Mouse (Mus musculus): ENCODE measurements around the gene Zzef1. TPM values are rescaled to one million over a fixed set of nuclear protein-coding genes. Genes with fewer than 3 reads are reported as not detected.

Zzef1 gene
- polyA plus RNA-seq, 1 experiment: 17.9 TPM

DNA sequence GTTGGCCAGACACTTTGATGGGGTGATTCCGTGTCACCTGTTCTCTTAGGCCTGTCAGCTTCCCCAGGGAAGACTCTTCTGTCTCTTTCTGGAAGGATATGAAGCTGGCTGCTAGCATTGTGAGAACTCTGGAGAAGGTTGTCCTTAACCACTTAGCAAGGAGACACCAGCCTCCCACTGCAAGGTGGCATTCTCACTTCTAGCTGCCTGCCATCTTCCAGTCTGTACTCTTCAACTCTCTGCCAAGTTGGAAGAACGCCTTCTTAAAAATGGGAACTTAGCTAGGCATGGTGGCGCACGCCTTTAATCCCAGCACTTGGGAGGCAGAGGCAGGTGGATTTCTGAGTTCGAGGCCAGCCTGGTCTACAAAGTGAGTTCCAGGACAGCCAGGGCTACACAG lies 17.7 kb downstream of the Zzef1 start:
- Histone ChIP-seq H3K4me1 (ENCODE audit: control insufficient read depth, insufficient read depth, low read length) (no peaks in the 10 kb centered on the region), H3K4me3 (replicated peaks; ENCODE audit: control insufficient read depth, low read depth, low read length) (no peak overlapping the region), H3K27ac (ENCODE audit: control insufficient read depth, insufficient read depth, low read depth, low read length, poor library complexity) (no peak overlapping the region)
- no peak for TF ChIP-seq CTCF (IDR thresholded peaks at IDR 0.05; ENCODE audit: control insufficient read depth, insufficient read depth, low read length)
- 88% methylated on average over 5 of the region's 5 CpGs for WGBS

DNA sequence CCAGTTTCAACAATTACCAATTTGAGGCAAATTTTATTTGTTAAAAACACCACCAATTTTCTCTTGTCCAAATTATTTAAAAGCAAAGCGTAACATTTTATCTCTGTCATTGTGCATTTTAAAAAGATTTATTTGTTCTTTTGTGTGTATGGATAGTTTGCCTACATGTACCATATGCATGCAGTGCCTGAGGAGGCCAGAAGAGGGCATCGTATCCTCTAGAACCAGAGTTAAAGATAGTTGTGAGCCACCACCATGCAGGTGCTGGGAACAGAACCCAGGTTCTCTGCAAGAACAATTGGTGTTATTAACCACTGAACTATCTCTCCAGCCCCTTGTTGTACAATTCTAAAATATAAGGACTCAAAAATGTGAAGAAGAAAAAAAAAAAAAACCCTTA lies 18.2 kb downstream of the Zzef1 start:
- WGBS: 82% methylated on average over 2 of the region's 2 CpGs
- TF ChIP-seq CTCF (IDR thresholded peaks at IDR 0.05; ENCODE audit: control insufficient read depth, insufficient read depth, low read length) (peak; percentile 13; the same call in 1 of the 2 replicates), POLR2A (IDR thresholded peaks at IDR 0.05; ENCODE audit: borderline replicate concordance, control insufficient read depth, low read depth, low read length) (no peak)
- Histone ChIP-seq H3K4me3 (replicated peaks; ENCODE audit: control insufficient read depth, low read depth, low read length) (no peak overlapping the region), H3K27ac (ENCODE audit: control insufficient read depth, insufficient read depth, low read depth, low read length, poor library complexity) (no peak overlapping the region), H3K4me1 (ENCODE audit: control insufficient read depth, insufficient read depth, low read length) (no peaks in the 10 kb centered on the region)

- Histone ChIP-seq H3K4me1 (ENCODE audit: control insufficient read depth, insufficient read depth, low read length) (no peaks in the 10 kb centered on the region), H3K4me3 (replicated peaks; ENCODE audit: control insufficient read depth, low read depth, low read length) (no peak overlapping the region), H3K27ac (ENCODE audit: control insufficient read depth, insufficient read depth, low read depth, low read length, poor library complexity) (no peak overlapping the region)
- no peak for TF ChIP-seq POLR2A (IDR thresholded peaks at IDR 0.05; ENCODE audit: borderline replicate concordance, control insufficient read depth, low read depth, low read length)
- no peak for TF ChIP-seq CTCF (IDR thresholded peaks at IDR 0.05; ENCODE audit: control insufficient read depth, insufficient read depth, low read length)
- WGBS: 81% methylated on average over 1 of the region's 1 CpGs
These were observed 20.8 kb downstream of the Zzef1 start for GRCm38 (mm10) chr11:72816859-72817258.

GRCm38 (mm10) chr11:72818067-72818466 lies 22.0 kb downstream of the Zzef1 start:
- H3K4me3 ChIP-seq (replicated peaks; ENCODE audit: control insufficient read depth, low read depth, low read length): no peak overlapping the region
- no peak for TF ChIP-seq CTCF (IDR thresholded peaks at IDR 0.05; ENCODE audit: control insufficient read depth, insufficient read depth, low read length)
- no peak for TF ChIP-seq POLR2A (IDR thresholded peaks at IDR 0.05; ENCODE audit: borderline replicate concordance, control insufficient read depth, low read depth, low read length)
- H3K27ac ChIP-seq (ENCODE audit: control insufficient read depth, insufficient read depth, low read depth, low read length, poor library complexity): no peak overlapping the region
- no peaks in the 10 kb centered on the region for H3K4me1 ChIP-seq (ENCODE audit: control insufficient read depth, insufficient read depth, low read length)
- 91% methylated on average over 7 of the region's 7 CpGs for WGBS

GRCm38 (mm10) chr11:72821041-72821440 lies 25.0 kb downstream of the Zzef1 start:
- WGBS: 86% methylated on average over 7 of the region's 7 CpGs
- no peak overlapping the region for H3K27ac ChIP-seq (ENCODE audit: control insufficient read depth, insufficient read depth, low read depth, low read length, poor library complexity)
- H3K4me3 ChIP-seq (replicated peaks; ENCODE audit: control insufficient read depth, low read depth, low read length): no peak overlapping the region
- TF ChIP-seq CTCF (IDR thresholded peaks at IDR 0.05; ENCODE audit: control insufficient read depth, insufficient read depth, low read length) (no peak), POLR2A (IDR thresholded peaks at IDR 0.05; ENCODE audit: borderline replicate concordance, control insufficient read depth, low read depth, low read length) (no peak)
- no peaks in the 10 kb centered on the region for H3K4me1 ChIP-seq (ENCODE audit: control insufficient read depth, insufficient read depth, low read length)

- WGBS: 90% methylated on average over 3 of the region's 3 CpGs
- H3K4me1 ChIP-seq (ENCODE audit: control insufficient read depth, insufficient read depth, low read length): no peaks in the 10 kb centered on the region
- no peak overlapping the region for H3K27ac ChIP-seq (ENCODE audit: control insufficient read depth, insufficient read depth, low read depth, low read length, poor library complexity)
- TF ChIP-seq POLR2A (IDR thresholded peaks at IDR 0.05; ENCODE audit: borderline replicate concordance, control insufficient read depth, low read depth, low read length): no peak
- TF ChIP-seq CTCF (IDR thresholded peaks at IDR 0.05; ENCODE audit: control insufficient read depth, insufficient read depth, low read length): no peak
- no peak overlapping the region for H3K4me3 ChIP-seq (replicated peaks; ENCODE audit: control insufficient read depth, low read depth, low read length)
These were observed 33.8 kb downstream of the Zzef1 start for GRCm38 (mm10) chr11:72829869-72830268.

DNA sequence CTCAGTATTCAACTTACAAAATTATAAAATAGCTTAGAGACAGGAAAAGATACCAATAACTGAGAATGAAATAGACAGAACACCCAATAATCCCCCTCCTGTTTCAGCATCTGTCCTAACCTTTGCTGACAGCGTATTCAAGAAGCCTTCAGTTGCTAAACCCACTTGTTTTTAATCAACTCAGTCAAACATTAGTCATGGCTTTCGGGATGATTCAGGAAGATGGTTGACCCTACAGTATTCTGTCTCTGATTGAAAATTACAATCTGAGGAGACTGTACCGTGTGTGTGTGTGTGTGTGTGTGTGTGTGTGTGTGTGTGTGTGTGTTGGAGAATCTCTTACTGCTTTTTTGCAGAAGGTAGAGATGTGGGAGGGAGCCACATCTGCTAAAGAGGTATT lies 46.7 kb downstream of the Zzef1 start:
- 83% methylated on average over 3 of the region's 3 CpGs for WGBS
- H3K4me3 ChIP-seq (replicated peaks; ENCODE audit: control insufficient read depth, low read depth, low read length): no peak overlapping the region
- TF ChIP-seq CTCF (IDR thresholded peaks at IDR 0.05; ENCODE audit: control insufficient read depth, insufficient read depth, low read length): no peak
- TF ChIP-seq POLR2A (IDR thresholded peaks at IDR 0.05; ENCODE audit: borderline replicate concordance, control insufficient read depth, low read depth, low read length): no peak
- H3K27ac ChIP-seq (ENCODE audit: control insufficient read depth, insufficient read depth, low read depth, low read length, poor library complexity): no peak overlapping the region
- H3K4me1 ChIP-seq (ENCODE audit: control insufficient read depth, insufficient read depth, low read length): no peaks in the 10 kb centered on the region

DNA sequence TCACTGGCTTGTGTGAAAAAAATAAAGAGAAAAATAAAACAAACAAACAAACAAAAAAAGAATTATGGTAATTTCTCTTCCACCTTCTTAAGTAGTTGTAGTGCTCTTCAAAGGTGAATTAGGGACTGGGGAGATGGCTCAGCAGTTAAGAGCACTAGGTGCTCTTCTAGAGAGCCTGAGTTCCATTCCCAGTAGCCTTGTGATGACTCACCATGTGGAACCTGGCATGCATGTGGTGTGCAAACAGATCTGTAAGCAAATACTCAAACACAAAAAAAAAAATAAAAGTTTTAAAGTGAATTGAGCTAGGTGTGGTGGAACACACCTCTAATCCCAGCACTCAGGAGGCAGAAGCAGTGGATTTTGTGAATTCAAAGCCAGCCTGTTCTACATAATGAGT lies 47.5 kb downstream of the Zzef1 start:
- no peaks in the 10 kb centered on the region for H3K4me1 ChIP-seq (ENCODE audit: control insufficient read depth, insufficient read depth, low read length)
- H3K27ac ChIP-seq (ENCODE audit: control insufficient read depth, insufficient read depth, low read depth, low read length, poor library complexity): no peak overlapping the region
- H3K4me3 ChIP-seq (replicated peaks; ENCODE audit: control insufficient read depth, low read depth, low read length): no peak overlapping the region
- no peak for TF ChIP-seq CTCF (IDR thresholded peaks at IDR 0.05; ENCODE audit: control insufficient read depth, insufficient read depth, low read length)
- TF ChIP-seq POLR2A (IDR thresholded peaks at IDR 0.05; ENCODE audit: borderline replicate concordance, control insufficient read depth, low read depth, low read length): no peak

GRCm38 (mm10) chr11:72845526-72845925 lies 49.5 kb downstream of the Zzef1 start:
- H3K4me3 ChIP-seq (replicated peaks; ENCODE audit: control insufficient read depth, low read depth, low read length): no peak overlapping the region
- TF ChIP-seq POLR2A (IDR thresholded peaks at IDR 0.05; ENCODE audit: borderline replicate concordance, control insufficient read depth, low read depth, low read length): no peak
- TF ChIP-seq CTCF (IDR thresholded peaks at IDR 0.05; ENCODE audit: control insufficient read depth, insufficient read depth, low read length): no peak
- 87% methylated on average over 2 of the region's 2 CpGs for WGBS

More at GRCm38 (mm10) chr11:72845526-72845925, 49.5 kb downstream of the Zzef1 start:
- Histone ChIP-seq H3K4me1 (ENCODE audit: control insufficient read depth, insufficient read depth, low read length) (no peaks in the 10 kb centered on the region), H3K27ac (ENCODE audit: control insufficient read depth, insufficient read depth, low read depth, low read length, poor library complexity) (no peak overlapping the region)

Data from bone marrow, adult 2 months (tissue).